Mouse (Mus musculus) hindbrain, embryonic 15.5 days (tissue): ENCODE measurements around the gene Cyba. TPM values are rescaled to one million over a fixed set of nuclear protein-coding genes. Genes with fewer than 3 reads are reported as not detected.
A peak's percentile ranks its signal among the peaks of the same experiment; 100 is the strongest.

Source experiments
- ATAC-seq: fragments of 200-750 bp; cut with Nextera tagmentation; 2 replicates; pipeline ENCODE4 v1.8.0; 2017; ENCODE audit warnings: low read depth, moderate number of reproducible peaks, moderate TSS enrichment; ENCODE audit not compliant: low FRiP score
- H3K27ac ChIP-seq: fragments of 300-500 bp; sonication (generic); replicated peaks from 2 replicates; pipeline ENCODE4 v1.5.1; 2015; ENCODE audit warnings: mild to moderate bottlenecking, inconsistent platforms
- H3K27me3 ChIP-seq: fragments of 300-500 bp; sonication (generic); 2 replicates; pipeline ENCODE4 v1.6.1; 2015; ENCODE audit warnings: control low read depth, inconsistent platforms
- H3K36me3 ChIP-seq: fragments of 300-500 bp; sonication (generic); 2 replicates; pipeline ENCODE4 v1.6.1; 2015; ENCODE audit warnings: control low read depth, inconsistent platforms
- H3K4me1 ChIP-seq: fragments of 300-500 bp; sonication (generic); replicated peaks from 2 replicates; pipeline ENCODE4 v1.6.1; 2015; ENCODE audit warnings: control low read depth, inconsistent platforms
- H3K4me2 ChIP-seq: fragments of 300-500 bp; sonication (generic); 2 replicates; pipeline ENCODE4 v1.6.1; 2015; ENCODE audit warnings: moderate library complexity, mild to moderate bottlenecking, inconsistent platforms
- H3K4me3 ChIP-seq: fragments of 300-500 bp; sonication (generic); 2 replicates; pipeline ENCODE4 v1.5.1; 2015; ENCODE audit warnings: mild to moderate bottlenecking, inconsistent platforms
- H3K9ac ChIP-seq: fragments of 300-500 bp; sonication (generic); 2 replicates; pipeline ENCODE4 v1.6.1; 2015; ENCODE audit warnings: inconsistent platforms
- H3K9me3 ChIP-seq: fragments of 300-500 bp; sonication (generic); 2 replicates; pipeline ENCODE4 v1.6.1; 2016; ENCODE audit warnings: control low read depth, inconsistent platforms
- WGBS: fragments of 180-500 bp; shearing (Covaris S2); methylation state at CpG from one replicate; pipeline ENCODE4 v1.1.7; 2015; 5-methylcytosine and 5-hydroxymethylcytosine counted together
- polyA plus RNA-seq: library from polyadenylated mRNA; unstranded; fragments of >200 nt; fragmentation: Nextera tagmentation; extraction: Ambion mirVana; gene quantifications from 2 replicates; pipeline ENCODE4 v1.2.1, GENCODE M21; 2015

Cyba gene
- polyA plus RNA-seq, 1 experiment from 2014 or later, result 39.1 TPM

DNA sequence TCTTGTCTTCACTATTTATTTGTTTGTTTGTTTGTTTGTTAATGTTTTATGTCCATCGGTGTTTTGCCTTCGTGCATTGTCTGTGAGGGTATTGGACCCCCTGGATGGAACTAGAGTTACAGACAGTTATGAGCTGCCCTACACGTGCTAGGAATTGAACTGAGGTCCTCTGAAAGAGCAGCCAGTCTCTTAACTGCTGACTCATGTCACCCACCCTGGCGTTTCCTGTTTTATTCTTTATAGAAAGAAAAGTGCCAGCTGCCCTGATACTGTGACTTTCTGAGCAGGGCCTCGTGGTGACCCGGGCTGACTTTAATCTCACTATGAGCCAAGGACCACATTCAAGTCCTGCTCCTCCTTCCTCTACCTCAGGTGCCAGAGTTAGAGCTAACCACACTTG lies 17.2 kb downstream of the Cyba start:
- Histone ChIP-seq H3K4me3 (no peak overlapping the region), H3K9me3 (no peaks in the 10 kb centered on the region), H3K4me1 (no peaks in the 10 kb centered on the region), H3K36me3 (peaks cover 74% of the 10 kb centered on the region), H3K9ac (no peak overlapping the region), H3K4me2 (no peak overlapping the region), H3K27me3 (no peaks in the 10 kb centered on the region), H3K27ac (no peak overlapping the region)
- ATAC-seq, result no peak
- 93% methylated on average over 6 of the region's 6 CpGs for WGBS

GRCm38 (mm10) chr8:122414311-122414710 lies 18.4 kb downstream of the Cyba start:
- H3K4me3 ChIP-seq, result no peak overlapping the region
- H3K9ac ChIP-seq, result no peak overlapping the region
- H3K27ac ChIP-seq, result no peak overlapping the region
- no peaks in the 10 kb centered on the region for H3K9me3 ChIP-seq
- H3K27me3 ChIP-seq, result no peaks in the 10 kb centered on the region
- H3K4me2 ChIP-seq, result no peak overlapping the region
- peaks cover 86% of the 10 kb centered on the region for H3K36me3 ChIP-seq
- ATAC-seq, result no peak
- H3K4me1 ChIP-seq, result no peaks in the 10 kb centered on the region
- 84% methylated on average over 9 of the region's 9 CpGs for WGBS

DNA sequence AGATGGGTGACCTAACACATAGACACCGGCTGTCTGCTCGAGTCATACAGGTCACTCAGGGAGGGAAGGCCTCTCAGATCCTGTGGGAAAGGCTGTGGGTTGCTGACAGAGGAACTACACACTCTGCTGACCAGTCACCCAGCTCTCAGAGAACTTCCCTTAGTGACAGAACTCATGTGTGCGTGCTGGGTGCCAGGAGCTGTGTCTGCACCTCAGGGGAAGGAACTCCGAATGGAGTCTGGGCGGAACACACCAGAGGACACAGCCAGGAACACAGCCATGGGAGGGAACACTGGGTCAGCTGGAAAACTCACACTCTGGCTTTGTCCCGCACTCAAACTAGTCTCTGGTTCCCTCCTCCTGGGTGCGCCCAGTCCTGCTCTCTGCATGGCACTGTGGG lies 25.1 kb downstream of the Cyba start:
- Histone ChIP-seq H3K4me1 (no peaks in the 10 kb centered on the region), H3K9ac (no peak overlapping the region), H3K36me3 (peaks cover 93% of the 10 kb centered on the region), H3K27me3 (no peaks in the 10 kb centered on the region), H3K27ac (no peak overlapping the region), H3K9me3 (no peaks in the 10 kb centered on the region), H3K4me3 (no peak overlapping the region), H3K4me2 (no peak overlapping the region)
- ATAC-seq, result no peak
- 94% methylated on average over 7 of the region's 7 CpGs for WGBS

DNA sequence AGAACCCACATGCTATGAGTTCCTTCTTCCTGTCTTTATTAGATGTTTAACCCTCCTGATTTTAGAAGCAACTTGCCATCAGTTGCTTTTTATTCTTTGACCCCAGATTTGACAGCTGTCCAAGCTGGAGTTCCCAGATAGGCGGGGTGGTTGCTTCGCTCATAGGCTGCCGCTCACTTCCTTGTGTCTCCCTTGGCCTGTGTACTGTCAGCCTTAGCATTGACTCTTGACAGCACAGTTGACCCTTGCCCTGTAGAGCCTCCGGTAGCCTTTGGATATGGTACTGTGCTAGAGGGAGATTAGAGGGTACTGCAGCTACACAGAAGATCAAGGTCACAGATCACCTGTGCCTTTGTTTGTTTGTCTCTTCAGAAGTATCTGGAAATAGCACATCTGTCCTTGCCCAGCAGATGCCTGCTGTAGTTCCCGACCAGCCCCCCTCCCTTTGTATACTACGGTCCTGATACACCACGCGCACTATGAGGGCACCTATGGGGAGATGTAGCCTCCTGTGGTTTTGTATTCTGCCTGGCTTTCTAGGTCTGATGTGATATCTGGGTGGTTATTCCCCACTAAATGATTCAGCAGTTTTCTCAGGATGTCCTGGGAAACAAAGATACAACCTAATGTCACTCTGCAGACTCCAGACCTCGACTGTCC lies 27.5 kb downstream of the Cyba start:
- no peak overlapping the region for H3K9ac ChIP-seq
- no peak overlapping the region for H3K4me3 ChIP-seq
- H3K4me2 ChIP-seq, result no peak overlapping the region
- ATAC-seq, result no peak
- no peaks in the 10 kb centered on the region for H3K27me3 ChIP-seq
- no peaks in the 10 kb centered on the region for H3K4me1 ChIP-seq
- no peak overlapping the region for H3K27ac ChIP-seq
- 92% methylated on average over 9 of the region's 9 CpGs for WGBS
- peaks cover 93% of the 10 kb centered on the region for H3K36me3 ChIP-seq
- H3K9me3 ChIP-seq, result no peaks in the 10 kb centered on the region

DNA sequence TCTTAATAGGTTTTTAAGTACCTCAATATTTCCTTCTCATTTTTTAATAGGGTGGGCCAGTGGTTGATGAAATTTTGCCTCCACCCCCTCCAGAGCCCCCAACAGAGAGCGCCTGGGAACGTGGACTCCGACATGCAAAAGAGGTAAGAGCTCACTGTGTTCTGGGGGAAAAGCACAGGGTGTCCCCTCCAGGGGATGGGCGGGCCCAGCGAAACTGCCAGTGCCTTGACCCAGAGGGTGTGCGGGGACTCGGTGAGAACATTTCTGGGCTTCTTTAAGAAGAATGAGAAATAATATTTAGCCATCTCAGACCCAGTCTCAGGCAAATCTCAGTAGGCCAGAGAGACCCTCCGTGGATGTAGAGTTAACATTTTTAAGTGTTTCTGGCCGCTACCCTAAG lies 34.5 kb downstream of the Cyba start:
- no peak overlapping the region for H3K9ac ChIP-seq
- ATAC-seq, result no peak
- no peak overlapping the region for H3K27ac ChIP-seq
- H3K4me2 ChIP-seq, result no peak overlapping the region
- no peak overlapping the region for H3K4me3 ChIP-seq
- H3K36me3 ChIP-seq, result peaks cover 64% of the 10 kb centered on the region
- WGBS, result 90% methylated on average over 9 of the region's 9 CpGs
- no peaks in the 10 kb centered on the region for H3K9me3 ChIP-seq
- H3K27me3 ChIP-seq, result no peaks in the 10 kb centered on the region
- H3K4me1 ChIP-seq, result no peaks in the 10 kb centered on the region

GRCm38 (mm10) chr8:122395291-122395690 lies 37.4 kb downstream of the Cyba start:
- Histone ChIP-seq H3K4me3 (no peak overlapping the region), H3K4me1 (no peaks in the 10 kb centered on the region), H3K4me2 (no peak overlapping the region), H3K9me3 (no peaks in the 10 kb centered on the region), H3K27me3 (no peaks in the 10 kb centered on the region), H3K36me3 (peaks cover 57% of the 10 kb centered on the region), H3K27ac (no peak overlapping the region), H3K9ac (no peak overlapping the region)
- ATAC-seq, result no peak
- WGBS, result 82% methylated on average over 6 of the region's 6 CpGs

- Histone ChIP-seq H3K4me2 (no peak overlapping the region), H3K36me3 (peaks cover 55% of the 10 kb centered on the region), H3K9me3 (no peaks in the 10 kb centered on the region), H3K4me1 (no peaks in the 10 kb centered on the region), H3K27ac (no peak overlapping the region), H3K9ac (no peak overlapping the region), H3K27me3 (no peaks in the 10 kb centered on the region), H3K4me3 (no peak overlapping the region)
- no peak for ATAC-seq
Measured at GRCm38 (mm10) chr8:122393717-122394116, 39.0 kb downstream of the Cyba start.

DNA sequence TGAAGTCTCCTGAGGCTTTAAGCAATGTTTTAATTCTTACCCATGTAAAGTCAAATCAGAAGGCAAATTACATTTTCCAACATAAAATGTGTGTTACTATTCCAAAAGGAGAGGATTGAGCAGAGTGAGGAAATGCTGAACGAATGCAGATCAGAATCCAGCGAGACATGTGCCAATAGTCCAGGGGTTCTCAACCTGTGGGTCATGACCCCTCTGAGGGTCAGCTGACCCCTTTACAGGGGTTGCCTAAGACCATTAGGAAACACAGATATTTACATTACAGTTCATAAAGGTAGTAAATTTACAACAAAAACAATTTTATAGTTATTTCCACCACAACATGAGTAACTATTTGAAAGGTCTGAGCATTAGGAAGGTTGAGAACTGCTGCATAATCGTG lies 42.0 kb downstream of the Cyba start:
- Histone ChIP-seq H3K27me3 (no peaks in the 10 kb centered on the region), H3K9ac (no peak overlapping the region), H3K4me1 (no peaks in the 10 kb centered on the region), H3K4me2 (no peak overlapping the region), H3K9me3 (no peaks in the 10 kb centered on the region), H3K4me3 (no peak overlapping the region), H3K36me3 (peaks cover 72% of the 10 kb centered on the region), H3K27ac (no peak overlapping the region)
- WGBS, result 92% methylated on average over 3 of the region's 3 CpGs
- no peak for ATAC-seq

DNA sequence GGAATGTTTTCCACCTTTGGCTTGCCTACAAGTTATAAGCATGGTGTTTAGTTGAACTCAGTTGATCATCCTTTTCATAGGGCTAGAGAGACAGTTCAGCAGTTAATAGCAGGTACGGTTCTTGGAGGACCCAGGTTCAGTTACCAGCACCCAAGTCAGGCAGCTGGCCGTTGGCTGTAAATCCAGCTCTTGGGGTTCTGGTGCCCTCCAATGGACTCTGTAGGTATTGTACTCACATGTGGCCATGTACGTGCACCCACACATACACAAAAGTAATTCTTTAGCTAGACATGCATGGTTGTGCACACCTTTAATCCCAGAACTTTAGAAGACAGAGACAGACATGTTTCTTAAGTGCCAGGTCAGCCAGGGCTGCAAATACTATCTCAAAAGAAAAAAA lies 43.4 kb downstream of the Cyba start:
- H3K9me3 ChIP-seq, result no peaks in the 10 kb centered on the region
- H3K36me3 ChIP-seq, result peaks cover 78% of the 10 kb centered on the region
- no peak overlapping the region for H3K4me2 ChIP-seq
- H3K4me1 ChIP-seq, result no peaks in the 10 kb centered on the region
- H3K4me3 ChIP-seq, result no peak overlapping the region
- no peak for ATAC-seq
- no peak overlapping the region for H3K9ac ChIP-seq
- 88% methylated on average over 3 of the region's 3 CpGs for WGBS
- no peaks in the 10 kb centered on the region for H3K27me3 ChIP-seq
- no peak overlapping the region for H3K27ac ChIP-seq

DNA sequence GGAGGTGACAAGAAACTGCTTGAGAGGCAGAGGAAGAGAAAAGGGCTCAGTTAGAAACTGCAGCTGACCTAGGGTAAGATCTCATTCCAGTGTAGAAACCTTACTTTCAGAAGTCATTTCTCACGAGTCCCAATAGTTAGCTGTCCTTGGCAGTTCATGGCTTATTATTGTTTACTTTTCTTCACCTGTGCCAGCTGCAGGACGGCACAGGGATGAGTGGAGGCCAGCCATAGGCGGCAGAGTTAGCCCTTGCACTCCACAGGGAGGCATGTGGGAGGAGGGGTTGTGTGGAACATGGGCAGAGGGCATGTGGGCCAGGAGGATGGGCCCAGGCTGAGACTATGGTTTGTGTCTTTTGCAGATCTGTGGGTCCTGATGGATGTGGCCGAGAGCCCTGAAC lies 49.7 kb downstream of the Cyba start:
- peaks cover 16% of the 10 kb centered on the region for H3K4me1 ChIP-seq
- H3K36me3 ChIP-seq, result peaks cover 54% of the 10 kb centered on the region
- ATAC-seq, result no peak
- H3K9ac ChIP-seq, result no peak overlapping the region
- no peaks in the 10 kb centered on the region for H3K9me3 ChIP-seq
- H3K4me3 ChIP-seq, result no peak overlapping the region
- H3K4me2 ChIP-seq, result no peak overlapping the region
- no peaks in the 10 kb centered on the region for H3K27me3 ChIP-seq
- H3K27ac ChIP-seq, result no peak overlapping the region
- WGBS, result 94% methylated on average over 4 of the region's 4 CpGs

- Histone ChIP-seq H3K9me3 (no peaks in the 10 kb centered on the region), H3K4me3 (peak within 1 kb of the TSS; percentile 98), H3K9ac (peak within 1 kb of the TSS; percentile 91), H3K4me1 (peaks cover 35% of the 10 kb centered on the region), H3K27ac (peak within 1 kb of the TSS; percentile 96), H3K4me2 (peak within 1 kb of the TSS; percentile 80), H3K36me3 (peaks cover 12% of the 10 kb centered on the region; the same call in 1 of the 2 replicates), H3K27me3 (no peaks in the 10 kb centered on the region)
- WGBS, result under 1% methylated on average over 90 of the region's 107 CpGs
- ATAC-seq, result peak; percentile 95
Measured at GRCm38 (mm10) chr8:122376365-122377231, 56.1 kb downstream of the Cyba start, which contains the start of gene Zc3h18. Gene Zc3h18 (plus strand): TSS chr8:122376609.

DNA sequence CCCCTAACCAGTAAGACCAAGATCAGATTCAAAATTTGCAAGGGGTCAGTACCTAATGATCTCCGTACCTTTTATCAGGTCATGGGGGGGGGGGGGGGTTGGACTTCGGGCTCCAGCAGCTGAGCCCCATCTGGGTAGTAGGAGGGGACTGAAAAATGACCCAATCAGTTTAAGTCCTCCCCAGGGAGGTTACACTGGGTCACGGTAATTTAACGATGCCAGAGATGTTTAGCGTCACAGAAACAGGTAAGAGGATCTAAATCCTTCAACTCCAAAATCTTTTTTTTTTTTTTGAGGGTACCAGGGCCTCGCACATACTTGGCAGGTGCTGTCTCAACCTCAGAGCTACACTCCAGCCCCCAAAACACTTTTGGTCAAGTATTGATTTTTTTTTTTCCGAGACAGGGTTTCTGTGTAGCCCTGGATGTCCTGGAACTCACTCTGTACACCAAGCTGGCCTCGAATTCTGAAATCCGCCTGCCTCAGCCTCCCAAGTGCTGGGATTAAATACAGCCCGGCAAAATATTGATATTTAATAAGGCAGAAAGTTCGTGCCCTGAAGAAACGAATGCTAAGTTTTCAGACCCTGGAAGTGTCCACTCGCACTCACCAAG lies 56.9 kb downstream of the Cyba start:
- Histone ChIP-seq H3K36me3 (peaks cover 9% of the 10 kb centered on the region; the same call in 1 of the 2 replicates), H3K9me3 (no peaks in the 10 kb centered on the region), H3K4me2 (peak overlapping the region; percentile 68), H3K9ac (peak overlapping the region; percentile 42; the same call in 1 of the 2 replicates), H3K27me3 (no peaks in the 10 kb centered on the region), H3K4me1 (peaks cover 32% of the 10 kb centered on the region), H3K27ac (peak overlapping the region; percentile 96), H3K4me3 (peak overlapping the region; percentile 98)
- 20% methylated on average over 13 of the region's 13 CpGs for WGBS
- ATAC-seq, result peak; percentile 25
